Mouse (Mus musculus): ENCODE data around the gene Brpf3. TPM values are rescaled to one million over a fixed set of nuclear protein-coding genes. Genes with fewer than 3 reads are reported as not detected.

Brpf3 gene
- polyA plus RNA-seq, 1 experiment: 109 TPM

- peak overlapping the region; percentile 66 for H3K4me3 ChIP-seq (ENCODE audit: low read depth, low read length)
- peaks cover 43% of the 10 kb centered on the region for H3K4me1 ChIP-seq (ENCODE audit: control insufficient read depth, insufficient read depth, insufficient read length, low read length)
- H3K27me3 ChIP-seq (ENCODE audit: control insufficient read depth, insufficient read depth, low read length): no peaks in the 10 kb centered on the region
- H3K27ac ChIP-seq (ENCODE audit: insufficient read depth, low read depth, low read length): peak overlapping the region; percentile 99
- 31% methylated on average over 25 of the region's 25 CpGs for WGBS
- peak; percentile 47; the same call in 1 of the 2 replicates for TF ChIP-seq POLR2A (IDR thresholded peaks at IDR 0.05; ENCODE audit: low read depth, low read length)
- no peak for TF ChIP-seq CTCF (IDR thresholded peaks at IDR 0.05; ENCODE audit: extremely low read depth, insufficient read length, insufficient replicate concordance, low read depth, low read length)
- peaks cover 47% of the 10 kb centered on the region for H3K36me3 ChIP-seq (ENCODE audit: control insufficient read depth, insufficient read depth, low read length)
Measured at GRCm38 (mm10) chr17:28816875-28817811, 16.3 kb downstream of the Brpf3 start.

GRCm38 (mm10) chr17:28820189-28820588 is 19.3 kb downstream of the Brpf3 start:
- peaks cover 64% of the 10 kb centered on the region for H3K36me3 ChIP-seq (ENCODE audit: control insufficient read depth, insufficient read depth, low read length)
- TF ChIP-seq POLR2A (IDR thresholded peaks at IDR 0.05; ENCODE audit: low read depth, low read length): no peak
- TF ChIP-seq CTCF (IDR thresholded peaks at IDR 0.05; ENCODE audit: extremely low read depth, insufficient read length, insufficient replicate concordance, low read depth, low read length): no peak
- 89% methylated on average over 2 of the region's 2 CpGs for WGBS
- no peak overlapping the region for H3K4me3 ChIP-seq (ENCODE audit: low read depth, low read length)
- peaks cover 61% of the 10 kb centered on the region for H3K4me1 ChIP-seq (ENCODE audit: control insufficient read depth, insufficient read depth, insufficient read length, low read length)
- H3K27ac ChIP-seq (ENCODE audit: insufficient read depth, low read depth, low read length): no peak overlapping the region
- H3K27me3 ChIP-seq (ENCODE audit: control insufficient read depth, insufficient read depth, low read length): no peaks in the 10 kb centered on the region

- 87% methylated on average over 13 of the region's 13 CpGs for WGBS
- TF ChIP-seq CTCF (IDR thresholded peaks at IDR 0.05; ENCODE audit: extremely low read depth, insufficient read length, insufficient replicate concordance, low read depth, low read length) (no peak), POLR2A (IDR thresholded peaks at IDR 0.05; ENCODE audit: low read depth, low read length) (no peak)
- H3K4me1 ChIP-seq (ENCODE audit: control insufficient read depth, insufficient read depth, insufficient read length, low read length): peaks cover 61% of the 10 kb centered on the region
- H3K36me3 ChIP-seq (ENCODE audit: control insufficient read depth, insufficient read depth, low read length): peaks cover 77% of the 10 kb centered on the region
- 0 out of 2 replicates have a peak overlapping the region, but pooled peaks have one; percentile 3 for H3K27ac ChIP-seq (ENCODE audit: insufficient read depth, low read depth, low read length)
- no peak overlapping the region for H3K4me3 ChIP-seq (ENCODE audit: low read depth, low read length)
- H3K27me3 ChIP-seq (ENCODE audit: control insufficient read depth, insufficient read depth, low read length): no peaks in the 10 kb centered on the region
Measured at GRCm38 (mm10) chr17:28823004-28823745, 22.3 kb downstream of the Brpf3 start.

GRCm38 (mm10) chr17:28823749-28824148 is 22.9 kb downstream of the Brpf3 start:
- Histone ChIP-seq H3K27me3 (ENCODE audit: control insufficient read depth, insufficient read depth, low read length) (no peaks in the 10 kb centered on the region), H3K27ac (ENCODE audit: insufficient read depth, low read depth, low read length) (no peak overlapping the region), H3K4me1 (ENCODE audit: control insufficient read depth, insufficient read depth, insufficient read length, low read length) (peaks cover 55% of the 10 kb centered on the region), H3K4me3 (ENCODE audit: low read depth, low read length) (no peak overlapping the region), H3K36me3 (ENCODE audit: control insufficient read depth, insufficient read depth, low read length) (peaks cover 80% of the 10 kb centered on the region)
- 85% methylated on average over 11 of the region's 11 CpGs for WGBS
- TF ChIP-seq POLR2A (IDR thresholded peaks at IDR 0.05; ENCODE audit: low read depth, low read length) (no peak), CTCF (IDR thresholded peaks at IDR 0.05; ENCODE audit: extremely low read depth, insufficient read length, insufficient replicate concordance, low read depth, low read length) (no peak)

- no peak for TF ChIP-seq POLR2A (IDR thresholded peaks at IDR 0.05; ENCODE audit: low read depth, low read length)
- no peak for TF ChIP-seq CTCF (IDR thresholded peaks at IDR 0.05; ENCODE audit: extremely low read depth, insufficient read length, insufficient replicate concordance, low read depth, low read length)
- WGBS: 56% methylated on average over 6 of the region's 6 CpGs
- Histone ChIP-seq H3K36me3 (ENCODE audit: control insufficient read depth, insufficient read depth, low read length) (peaks cover 79% of the 10 kb centered on the region), H3K27ac (ENCODE audit: insufficient read depth, low read depth, low read length) (peak overlapping the region; percentile 86), H3K4me1 (ENCODE audit: control insufficient read depth, insufficient read depth, insufficient read length, low read length) (peaks cover 51% of the 10 kb centered on the region), H3K4me3 (ENCODE audit: low read depth, low read length) (no peak overlapping the region), H3K27me3 (ENCODE audit: control insufficient read depth, insufficient read depth, low read length) (no peaks in the 10 kb centered on the region)
Measured at GRCm38 (mm10) chr17:28824896-28825295, 24.0 kb downstream of the Brpf3 start.

GRCm38 (mm10) chr17:28825359-28826041 is 24.6 kb downstream of the Brpf3 start:
- peak overlapping the region; percentile 86 for H3K27ac ChIP-seq (ENCODE audit: insufficient read depth, low read depth, low read length)
- WGBS: 34% methylated on average over 6 of the region's 6 CpGs
- no peak for TF ChIP-seq CTCF (IDR thresholded peaks at IDR 0.05; ENCODE audit: extremely low read depth, insufficient read length, insufficient replicate concordance, low read depth, low read length)
- no peak for TF ChIP-seq POLR2A (IDR thresholded peaks at IDR 0.05; ENCODE audit: low read depth, low read length)
- H3K27me3 ChIP-seq (ENCODE audit: control insufficient read depth, insufficient read depth, low read length): no peaks in the 10 kb centered on the region
- peaks cover 51% of the 10 kb centered on the region for H3K4me1 ChIP-seq (ENCODE audit: control insufficient read depth, insufficient read depth, insufficient read length, low read length)
- H3K4me3 ChIP-seq (ENCODE audit: low read depth, low read length): no peak overlapping the region
- H3K36me3 ChIP-seq (ENCODE audit: control insufficient read depth, insufficient read depth, low read length): peaks cover 79% of the 10 kb centered on the region

All from small intestine, adult 2 months (tissue).